Mouse (Mus musculus): ENCODE data around the gene Rex2. TPM values are rescaled to one million over a fixed set of nuclear protein-coding genes. Genes with fewer than 3 reads are reported as not detected.
"Not testable (repeated sequence)": the region's sequence is repeated elsewhere in the genome, so short reads cannot be mapped to it uniquely, and the experiment has no call there.

Gene Rex2
- total RNA-seq (2014; fragmentation: Nextera tagmentation) (not detected in 2 replicates), total RNA-seq (2017) (not detected in 2 replicates)

DNA sequence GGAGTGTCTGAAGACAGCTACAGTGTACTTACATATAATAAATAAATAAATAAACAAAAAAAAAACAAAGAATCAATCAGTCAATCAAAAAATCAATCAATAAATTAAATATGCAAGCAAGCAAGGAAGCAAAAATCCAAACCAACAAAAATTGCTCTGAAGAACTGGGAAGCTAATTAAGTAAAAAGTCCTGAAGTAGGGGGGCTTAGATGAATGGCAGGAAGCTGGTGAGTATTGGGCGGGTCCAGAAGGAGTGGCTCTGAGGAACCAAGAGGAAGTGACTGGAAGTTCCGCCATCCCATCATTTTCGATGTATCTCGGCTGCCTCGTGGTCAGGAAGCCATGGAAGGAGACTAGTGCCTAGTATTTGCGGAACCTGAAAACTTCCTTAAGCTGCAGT, at the start of gene Rex2:
Gene Rex2, plus strand, starts transcription at position 301 of the 400 bp plus-strand sequence.
- not testable (repeated sequence) for ATAC-seq (replicated peaks; ENCODE audit: low FRiP score, low TSS enrichment, poor library complexity, severe bottlenecking)

DNA sequence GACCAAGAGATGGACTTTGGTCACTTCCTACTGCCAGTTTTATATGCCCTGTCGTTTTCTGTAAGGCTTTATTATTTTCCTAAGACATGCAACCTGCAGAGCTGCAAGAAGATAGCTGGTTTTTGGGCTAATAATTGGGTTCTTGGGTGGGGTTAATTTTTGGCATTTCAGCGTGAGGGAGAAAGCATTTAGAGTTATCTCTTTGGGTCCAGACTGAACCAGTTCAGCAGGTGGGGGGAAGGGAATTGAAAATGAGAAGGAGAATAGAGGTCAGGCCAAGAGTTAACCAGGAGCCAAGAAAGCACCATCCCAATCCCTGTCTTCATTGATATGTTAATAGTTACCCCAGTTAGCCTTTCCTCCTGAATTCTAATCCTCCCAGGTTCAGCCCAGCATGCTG, 45.1 kb upstream of the Rex2 start:
- ATAC-seq (replicated peaks; ENCODE audit: low FRiP score, low TSS enrichment, poor library complexity, severe bottlenecking) = not testable (repeated sequence)

GRCm38 (mm10) chr4:147018400-147018799, 3.2 kb upstream of the Rex2 start:
- ATAC-seq (replicated peaks; ENCODE audit: low FRiP score, low TSS enrichment, poor library complexity, severe bottlenecking) = not testable (repeated sequence)

- ATAC-seq (replicated peaks; ENCODE audit: low FRiP score, low TSS enrichment, poor library complexity, severe bottlenecking) = not testable (repeated sequence)
Observed at GRCm38 (mm10) chr4:147026374-147026773, 4.7 kb downstream of the Rex2 start.

DNA sequence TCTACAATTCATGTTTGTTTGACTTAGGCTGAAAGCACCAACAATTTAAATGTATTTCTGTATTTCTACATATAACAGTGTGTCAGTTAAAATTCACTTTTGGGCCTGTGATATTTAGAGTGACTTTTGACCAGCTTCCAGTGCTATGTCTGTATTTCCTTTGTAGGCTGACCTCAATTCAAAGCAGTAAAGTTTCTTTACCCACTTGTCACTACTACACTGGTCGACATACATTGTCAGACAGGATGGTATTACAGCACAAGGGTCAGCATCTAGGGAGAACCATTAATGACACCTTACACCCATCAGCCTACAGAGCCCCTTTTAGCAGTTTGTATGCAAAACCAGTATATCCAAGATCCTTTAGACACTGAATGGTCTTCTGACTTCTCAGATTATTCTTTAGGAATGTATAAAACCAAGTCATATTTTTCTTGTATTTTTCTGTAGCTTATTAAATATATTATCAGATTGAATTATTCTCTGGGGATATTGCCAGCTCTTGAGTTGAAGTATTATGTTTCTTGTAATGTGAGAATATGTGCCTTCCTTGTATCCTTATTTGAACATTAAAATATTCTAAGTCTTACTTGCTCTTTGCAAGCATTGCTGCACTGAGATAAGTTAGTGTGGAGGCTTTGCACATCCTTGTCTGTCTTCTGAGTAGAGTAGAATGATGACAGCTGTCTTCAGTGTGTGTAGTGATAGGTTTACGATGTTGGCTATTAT, 9.8 kb downstream of the Rex2 start:
- not testable (repeated sequence) for ATAC-seq (replicated peaks; ENCODE audit: low FRiP score, low TSS enrichment, poor library complexity, severe bottlenecking)

GRCm38 (mm10) chr4:147063768-147064167, 42.1 kb downstream of the Rex2 start:
- ATAC-seq (replicated peaks; ENCODE audit: low FRiP score, low TSS enrichment, poor library complexity, severe bottlenecking) = not testable (repeated sequence)

DNA sequence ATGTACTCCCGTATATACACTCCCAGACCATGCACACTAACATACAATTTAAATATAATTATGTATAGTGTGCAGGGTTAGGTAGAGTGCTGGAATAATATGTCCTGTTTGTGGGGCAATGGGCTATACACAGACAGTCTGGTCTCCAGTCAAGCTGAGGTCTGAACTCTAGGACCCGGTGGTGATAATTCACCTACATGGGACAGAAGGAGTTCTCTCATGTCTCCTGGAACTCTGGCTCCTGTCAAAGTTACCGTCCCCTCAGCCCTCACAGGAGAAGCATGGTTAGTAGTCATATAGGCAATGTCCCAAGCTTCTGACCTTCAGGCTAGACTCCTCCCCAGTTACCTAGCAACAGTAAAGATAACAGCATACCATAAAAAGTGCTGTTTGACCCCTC, 44.2 kb downstream of the Rex2 start:
- ATAC-seq (replicated peaks; ENCODE audit: low FRiP score, low TSS enrichment, poor library complexity, severe bottlenecking) = not testable (repeated sequence)

- ATAC-seq (replicated peaks; ENCODE audit: low FRiP score, low TSS enrichment, poor library complexity, severe bottlenecking) = not testable (repeated sequence)
Observed at GRCm38 (mm10) chr4:147066380-147066779, 44.7 kb downstream of the Rex2 start.

DNA sequence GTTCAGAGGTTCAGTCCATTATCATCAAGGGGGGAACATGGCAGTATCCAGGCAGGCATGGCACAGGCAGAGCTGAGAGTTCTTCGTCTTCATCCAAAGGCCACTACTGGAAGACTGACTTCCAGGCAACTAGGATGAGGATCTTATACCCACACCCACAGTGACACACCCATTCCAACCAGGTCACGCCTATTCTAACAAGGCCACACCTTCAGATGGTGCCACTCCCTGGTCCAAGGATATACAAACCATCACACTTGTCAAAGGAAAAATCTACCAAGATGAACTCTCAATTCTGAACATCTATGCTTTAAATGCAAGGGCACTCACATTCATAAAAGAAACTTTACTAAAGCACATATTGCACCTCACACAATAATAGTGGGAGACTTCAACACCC, 74.0 kb downstream of the Rex2 start:
- ATAC-seq (replicated peaks; ENCODE audit: low FRiP score, low TSS enrichment, poor library complexity, severe bottlenecking) = not testable (repeated sequence)

- 0 out of 2 replicates have a peak, but pooled peaks have one; percentile 41 for ATAC-seq (replicated peaks; ENCODE audit: low FRiP score, low TSS enrichment, poor library complexity, severe bottlenecking)
Observed at GRCm38 (mm10) chr4:147101666-147102626, 80.3 kb downstream of the Rex2 start.

DNA sequence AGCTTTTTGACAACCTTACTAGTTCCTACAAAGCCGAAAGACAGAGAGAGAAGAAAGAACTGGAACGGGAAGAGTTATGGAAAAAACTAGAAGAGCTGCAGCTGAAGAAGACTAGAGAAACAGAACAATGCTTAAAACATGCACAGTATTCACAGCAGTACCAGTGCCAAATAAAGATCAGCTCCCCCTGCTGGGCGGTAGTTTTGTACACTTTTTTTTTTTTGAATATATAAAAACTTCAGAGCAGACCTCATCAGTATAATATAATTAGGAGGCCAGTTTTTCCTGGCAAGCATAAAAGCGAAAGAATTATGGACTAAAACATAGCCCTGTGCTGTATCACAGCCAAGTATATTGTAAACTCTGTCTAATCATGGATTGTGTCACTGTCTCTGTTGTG, 82.2 kb downstream of the Rex2 start:
- ATAC-seq (replicated peaks; ENCODE audit: low FRiP score, low TSS enrichment, poor library complexity, severe bottlenecking) = not testable (repeated sequence)

Other genes with a start within 250 kb of the Rex2 start
- not detected in 2 replicates for gene Gm21411, start 112.3 kb upstream of the Rex2 start, total RNA-seq (2014; fragmentation: Nextera tagmentation)
- gene Gm21411, start 112.3 kb upstream of the Rex2 start, total RNA-seq (2017) = not detected in 2 replicates
- not detected in 2 replicates for gene Zfp989, start 49.9 kb upstream of the Rex2 start, total RNA-seq (2014; fragmentation: Nextera tagmentation)
- not detected in 2 replicates for gene Zfp989, start 49.9 kb upstream of the Rex2 start, total RNA-seq (2017)
- 27.2 and 31.3 TPM in 2 replicates for gene Zfp991, start 110.2 kb downstream of the Rex2 start, total RNA-seq (2014; fragmentation: Nextera tagmentation)
- 28.8 and 37.5 TPM in 2 replicates for gene Zfp991, start 110.2 kb downstream of the Rex2 start, total RNA-seq (2017)

Data from megakaryocyte-erythroid progenitor cell, adult 5-6 weeks (primary cell).